Mouse (Mus musculus) testis, adult 2 months (tissue): ENCODE results near the gene Sox5.

Experiments
- CTCF ChIP-seq: fragments of 200-500 bp; IDR thresholded peaks from 2 replicates; pipeline ENCODE4 v1.5.1; 2012; ENCODE audit warnings: low read depth, mild to moderate bottlenecking, inconsistent platforms, low read length, moderate library complexity; ENCODE audit not compliant: control insufficient read depth, insufficient read depth, insufficient replicate concordance
- POLR2A ChIP-seq: fragments of 200-500 bp; IDR thresholded peaks from 2 replicates; pipeline ENCODE4 v1.6.1; 2012; ENCODE audit warnings: low read depth, mild to moderate bottlenecking, inconsistent platforms, low read length, moderate library complexity; ENCODE audit not compliant: control insufficient read depth

DNA sequence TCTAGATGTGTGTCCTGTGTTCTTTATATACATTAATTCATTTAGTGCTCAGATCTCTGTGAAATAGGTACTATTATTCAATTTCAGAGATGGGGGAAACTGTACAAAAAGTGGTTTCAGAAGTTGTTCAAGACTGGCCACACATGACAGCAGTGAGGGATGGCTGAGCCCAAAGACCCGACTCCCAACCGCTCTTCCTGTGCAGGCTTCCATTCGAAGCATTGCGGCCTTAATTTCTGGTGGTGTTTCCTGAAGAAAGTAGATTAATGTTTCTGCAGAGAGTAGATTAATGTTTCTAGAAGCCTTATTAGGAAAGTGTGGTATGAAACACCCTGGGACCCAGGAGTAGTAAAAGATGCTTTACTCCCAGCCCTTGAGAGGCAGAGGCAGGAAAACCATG, 298.6 kb downstream of the Sox5 start:
- no peak for TF ChIP-seq CTCF
- no peak for TF ChIP-seq POLR2A
